Comparison of ENCODE assay signal across 12 mouse cellular contexts in genomic region chr4:57569069-57569355, GRCm38 (mm10). TPM values are rescaled to one million over a fixed set of nuclear protein-coding genes. Genes with fewer than 3 reads are reported as not detected.
A peak's percentile ranks its signal among the peaks of the same experiment; 100 is the strongest.
DNase-seq lines count a peak whose midpoint lies in the region; ATAC-seq and TF ChIP-seq lines count a peak whose summit lies in the region.
"Had no signal": no experiment of that assay in that cellular context is flagged by ENCODE, and none has a peak within 500 bp of the region (broad histone marks: within the 10 kb centered on the region; RNA-seq: fewer than 3 reads in every experiment).

No protein-coding gene starts in this region.

- DNase-seq in heart, postnatal 14 days = no peak
- DNase-seq in layer of hippocampus, adult 9-10 months (ENCODE audit: low spot score) = no peak
- DNase-seq in cerebellum, postnatal 10 days = no peak
- no peak for DNase-seq in cerebellum, adult 9-11 months
- DNase-seq: cerebellum, adult 2 months had no signal

- peak overlapping the region; percentile 77 for H3K4me3 ChIP-seq in heart, embryonic 12.5 days
- peak overlapping the region; percentile 60 for H3K4me3 ChIP-seq in C2C12 (ENCODE audit: insufficient read depth, poor library complexity, severe bottlenecking)
- H3K4me3 ChIP-seq in forebrain, embryonic 13.5 days = no peak overlapping the region
- H3K4me3 ChIP-seq in limb, embryonic 13.5 days = peak overlapping the region; percentile 66

- no peaks in the 10 kb centered on the region for H3K9me3 ChIP-seq in heart, embryonic 12.5 days (replicated peaks)
- H3K9me3 ChIP-seq in forebrain, embryonic 13.5 days (replicated peaks) = no peaks in the 10 kb centered on the region
- H3K9me3 ChIP-seq in limb, embryonic 13.5 days = no peaks in the 10 kb centered on the region

- no peak for ATAC-seq in heart, embryonic 12.5 days (ENCODE audit: insufficient number of reproducible peaks, low FRiP score)
- no peak for ATAC-seq in forebrain, embryonic 13.5 days
- ATAC-seq in limb, embryonic 13.5 days (ENCODE audit: low FRiP score, low read depth) = peak; percentile 33; the same call in 1 of the 2 replicates
- ATAC-seq: activated CD4-positive, CD25-positive, alpha-beta regulatory T cell, adult 4 months had no signal

- H3K9ac ChIP-seq in heart, embryonic 12.5 days = peak overlapping the region; percentile 95
- H3K9ac ChIP-seq in forebrain, embryonic 13.5 days = no peak overlapping the region
- peak overlapping the region; percentile 73 for H3K9ac ChIP-seq in limb, embryonic 13.5 days
- H3K9ac ChIP-seq: liver, embryonic 14.5 days had no signal

- H3K27me3 ChIP-seq in heart, embryonic 12.5 days (replicated peaks) = no peaks in the 10 kb centered on the region
- no peaks in the 10 kb centered on the region for H3K27me3 ChIP-seq in C2C12 (ENCODE audit: control insufficient read depth, insufficient read depth, insufficient read length)
- H3K27me3 ChIP-seq in forebrain, embryonic 13.5 days = peaks cover 37% of the 10 kb centered on the region
- no peaks in the 10 kb centered on the region for H3K27me3 ChIP-seq in limb, embryonic 13.5 days

- H3K4me2 ChIP-seq in heart, embryonic 12.5 days = peak overlapping the region; percentile 77
- 0 out of 2 replicates have a peak overlapping the region, but pooled peaks have one; percentile 90 for H3K4me2 ChIP-seq in forebrain, embryonic 13.5 days
- H3K4me2 ChIP-seq in limb, embryonic 13.5 days (replicated peaks) = peak overlapping the region; percentile 85

- WGBS in heart, embryonic 12.5 days = 42% methylated on average over 4 of the region's 4 CpGs
- 96% methylated on average over 4 of the region's 4 CpGs for WGBS in forebrain, embryonic 13.5 days
- 17% methylated on average over 4 of the region's 4 CpGs for WGBS in limb, embryonic 13.5 days

- peaks cover 38% of the 10 kb centered on the region for H3K79me3 ChIP-seq in C2C12 (ENCODE audit: low read depth)

- H3K79me2 ChIP-seq in C2C12 (ENCODE audit: control insufficient read depth, insufficient read depth) = peaks cover 58% of the 10 kb centered on the region

- peak overlapping the region; percentile 99 for H3K27ac ChIP-seq in heart, embryonic 12.5 days (ENCODE audit: poor library complexity, severe bottlenecking)
- no peak overlapping the region for H3K27ac ChIP-seq in forebrain, embryonic 13.5 days
- H3K27ac ChIP-seq in limb, embryonic 13.5 days = peak overlapping the region; percentile 95
- H3K27ac ChIP-seq: liver, embryonic 14.5 days had no signal

- H3ac ChIP-seq in C2C12 (ENCODE audit: control insufficient read depth, insufficient read length, low read depth) = peak overlapping the region; percentile 66

- H3K4me1 ChIP-seq in heart, embryonic 12.5 days (replicated peaks) = peaks cover 71% of the 10 kb centered on the region
- peaks cover 11% of the 10 kb centered on the region for H3K4me1 ChIP-seq in forebrain, embryonic 13.5 days
- peaks cover 45% of the 10 kb centered on the region for H3K4me1 ChIP-seq in limb, embryonic 13.5 days

- TF ChIP-seq CTCF in C2C12 (IDR thresholded peaks at IDR 0.05; ENCODE audit: control insufficient read depth, insufficient read depth, insufficient read length) = no peak

- no peaks in the 10 kb centered on the region; the same call in 1 of the 2 replicates for H3K36me3 ChIP-seq in heart, embryonic 12.5 days
- no peaks in the 10 kb centered on the region for H3K36me3 ChIP-seq in C2C12 (ENCODE audit: control insufficient read depth, insufficient read depth)
- H3K36me3 ChIP-seq in forebrain, embryonic 13.5 days (ENCODE audit: poor library complexity, severe bottlenecking) = no peaks in the 10 kb centered on the region
- 0 out of 2 replicates have a peak, but pooled peaks cover 3% of the 10 kb centered on the region for H3K36me3 ChIP-seq in limb, embryonic 13.5 days

- intact Hi-C loops in heart, postnatal 14 days (cut with DNase I) = loop anchor here (2.0 kb wide), 1 partner anchor 38 kb away; no protein-coding TSS in a partner anchor

TF ChIP-seq in C2C12, 6 proteins besides CTCF, POLR2A, EP300 and RAD21:
- no peak for TF ChIP-seq USF1 (IDR thresholded peaks at IDR 0.05; ENCODE audit: low read depth)

RNA-seq across cellular contexts. Expression of gene Pakap, which starts 1.0 kb away (rescaled TPM):
- polyA plus RNA-seq in heart, embryonic 12.5 days (2016; fragmentation: Nextera tagmentation; extraction: Ambion mirVana) = 72.9 and 74.5 TPM in 2 replicates
- 10 to 100 TPM; 40.0 to 46.5 TPM for total RNA-seq in heart, postnatal 14 days (2021)
- polyA plus RNA-seq in C2C12 (2012; fragmentation: generic; extraction: Trizol) = 7.1 TPM
- polyA plus RNA-seq in forebrain, embryonic 13.5 days (2015; fragmentation: Nextera tagmentation; extraction: Ambion mirVana) = 4.5 and 4.7 TPM in 2 replicates
- 32.6 and 34.5 TPM in 2 replicates for polyA plus RNA-seq in limb, embryonic 13.5 days (2015; fragmentation: Nextera tagmentation; extraction: Ambion mirVana)
- total RNA-seq: neutrophil, adult 5-6 weeks had no signal
